Mouse (Mus musculus): ENCODE data around the gene Nr1d1.

Gene Nr1d1

DNA sequence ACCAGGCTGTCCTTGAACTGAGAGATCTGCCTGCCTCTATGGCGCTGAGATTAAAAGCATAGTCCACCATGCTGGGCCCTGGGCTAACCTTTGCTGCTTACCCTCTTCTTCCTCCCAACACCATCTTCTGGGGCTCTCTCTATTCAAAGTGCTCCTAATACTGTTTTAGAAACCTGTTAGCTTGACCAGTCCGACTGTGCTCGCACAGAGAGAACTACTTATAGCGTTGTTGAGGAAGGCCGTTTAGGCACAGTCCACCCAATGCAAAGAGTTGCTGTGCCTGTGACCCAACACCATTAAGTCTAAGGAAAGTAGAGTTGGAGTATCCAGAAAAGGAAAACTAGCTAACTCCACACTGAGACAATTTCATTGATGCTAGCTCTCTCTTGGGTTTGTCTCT is 13.0 kb upstream of the Nr1d1 start:
- in situ Hi-C loops (cut with MboI, MseI), result no loop called here

DNA sequence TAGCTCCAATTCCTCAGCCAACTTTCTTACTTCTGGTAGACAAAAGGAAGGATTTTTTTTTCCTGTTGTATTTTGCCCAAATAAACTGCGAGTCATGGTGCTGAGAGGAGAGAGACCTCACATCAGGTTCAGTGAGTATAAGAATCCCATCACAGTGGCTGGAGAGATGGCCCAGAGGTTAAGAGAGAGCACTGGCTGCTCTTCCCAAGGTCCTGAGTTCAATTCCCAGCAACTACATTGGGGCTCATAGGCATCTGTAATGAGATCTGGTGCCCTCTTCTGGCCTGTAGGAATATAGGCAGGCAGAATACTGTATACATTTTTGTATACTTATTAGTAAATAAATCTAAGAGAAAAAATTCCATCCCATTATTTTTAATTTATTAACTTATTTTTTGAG is 12.6 kb upstream of the Nr1d1 start:
- in situ Hi-C loops (cut with MboI, MseI), result no loop called here

DNA sequence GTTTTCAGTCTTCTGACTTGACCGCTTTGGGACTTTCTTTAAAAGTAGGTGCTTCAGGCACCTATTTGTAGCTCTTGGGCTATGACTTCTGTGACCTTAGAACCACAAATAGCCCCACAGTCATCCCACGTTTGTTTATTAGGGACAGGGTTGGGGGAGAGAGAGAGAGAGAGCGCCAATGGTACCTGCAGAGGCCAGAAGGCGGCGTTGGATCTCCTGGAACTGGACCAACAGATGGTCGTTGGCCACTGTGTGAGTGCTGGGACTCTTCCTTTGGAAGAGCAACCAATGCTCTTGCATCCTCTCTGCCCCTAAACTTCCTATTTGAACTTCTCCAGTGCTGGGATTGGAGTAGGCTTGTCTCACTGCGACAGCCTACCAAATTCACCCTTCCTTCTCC is 12.1 kb upstream of the Nr1d1 start:
- in situ Hi-C loops (cut with MboI, MseI), result no loop called here

DNA sequence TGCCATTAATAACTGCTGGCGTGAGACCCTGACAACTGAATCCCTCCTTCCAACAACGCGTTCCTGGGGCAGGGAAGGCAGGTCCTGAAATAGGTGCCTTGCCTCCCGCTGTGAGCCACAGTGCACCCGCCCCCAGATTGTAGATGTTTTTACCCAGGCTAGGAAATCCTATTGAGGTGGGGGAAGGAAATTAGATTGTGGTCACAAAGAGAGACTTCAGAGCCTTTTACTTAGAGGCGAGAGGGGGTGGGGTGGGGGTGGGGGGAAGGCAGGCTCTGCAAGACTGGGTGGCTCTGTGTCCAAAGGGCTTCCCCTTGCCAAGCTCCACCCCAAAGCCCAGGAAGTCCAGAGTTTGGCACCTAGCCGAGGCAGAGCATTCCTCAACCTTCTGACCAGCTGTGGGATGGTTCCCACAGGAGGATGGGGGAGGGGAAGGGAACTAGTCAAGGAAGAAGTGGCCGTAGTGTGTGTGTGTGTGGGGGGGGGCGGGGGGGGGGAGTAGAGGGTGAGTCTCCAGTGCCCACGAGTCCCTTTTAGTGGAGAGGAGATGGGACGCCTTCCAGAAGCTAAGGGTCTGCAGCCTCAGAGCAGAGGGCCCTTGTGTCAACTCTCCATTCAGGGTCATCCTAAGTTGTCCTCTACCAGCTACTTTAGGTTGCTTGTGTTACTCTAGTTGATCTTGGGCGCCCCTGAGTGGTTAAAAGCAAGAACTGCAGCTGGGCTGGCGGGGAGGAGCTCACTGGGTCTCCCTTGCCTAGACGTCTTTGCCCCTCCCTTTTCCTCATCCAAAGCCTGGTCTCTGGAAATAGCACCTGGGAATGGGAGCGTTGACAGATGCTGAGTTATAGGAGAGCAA is 11.5 kb upstream of the Nr1d1 start:
- in situ Hi-C loops (cut with MboI, MseI), result no loop called here

DNA sequence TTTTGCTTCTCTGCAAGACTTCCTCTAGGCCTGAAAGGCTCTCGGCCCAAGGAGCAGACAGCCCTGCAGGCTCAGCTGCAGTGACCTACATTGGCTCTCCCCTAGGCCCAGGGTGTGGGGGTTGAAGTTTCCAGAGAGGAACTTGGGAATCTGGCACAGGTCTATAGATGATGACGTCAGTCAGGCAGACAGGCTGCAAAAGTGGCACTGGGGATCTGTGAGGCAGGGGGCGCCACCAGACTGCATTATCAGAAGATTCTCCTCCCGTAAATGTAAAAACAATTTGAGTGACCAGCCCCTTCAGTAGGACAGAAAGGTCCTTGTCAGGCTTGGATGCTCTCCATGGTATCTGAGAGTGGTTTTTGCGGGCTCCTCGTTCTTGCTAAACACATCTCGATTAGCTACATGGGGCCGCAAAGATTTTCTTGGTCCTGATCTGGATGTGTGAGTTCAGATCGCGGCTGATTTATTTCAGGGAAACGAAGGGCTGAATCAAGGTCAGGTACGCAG is 10.7 kb upstream of the Nr1d1 start:
- in situ Hi-C loops (cut with MboI, MseI), result no loop called here

DNA sequence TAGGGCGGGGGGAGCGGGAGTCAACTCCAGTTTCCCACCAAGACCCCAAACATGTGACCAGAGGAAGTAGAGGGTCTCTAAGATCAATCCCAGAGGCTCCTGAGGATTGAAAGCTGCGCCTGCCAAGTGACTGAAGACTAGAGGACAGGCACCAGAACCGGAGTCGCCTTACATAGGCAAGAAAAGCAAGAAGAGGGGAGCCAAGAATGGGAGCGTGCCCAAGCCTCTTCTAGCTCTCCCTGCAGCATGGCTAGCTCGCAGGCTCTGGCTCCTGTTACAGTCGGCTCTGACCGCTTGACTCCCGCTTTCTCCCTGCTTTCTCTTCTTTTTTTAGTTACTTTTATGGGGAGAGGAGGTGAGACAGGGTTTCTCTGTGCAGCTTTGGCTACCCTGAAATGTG is 10.1 kb upstream of the Nr1d1 start:
- in situ Hi-C loops (cut with MboI, MseI), result no loop called here

DNA sequence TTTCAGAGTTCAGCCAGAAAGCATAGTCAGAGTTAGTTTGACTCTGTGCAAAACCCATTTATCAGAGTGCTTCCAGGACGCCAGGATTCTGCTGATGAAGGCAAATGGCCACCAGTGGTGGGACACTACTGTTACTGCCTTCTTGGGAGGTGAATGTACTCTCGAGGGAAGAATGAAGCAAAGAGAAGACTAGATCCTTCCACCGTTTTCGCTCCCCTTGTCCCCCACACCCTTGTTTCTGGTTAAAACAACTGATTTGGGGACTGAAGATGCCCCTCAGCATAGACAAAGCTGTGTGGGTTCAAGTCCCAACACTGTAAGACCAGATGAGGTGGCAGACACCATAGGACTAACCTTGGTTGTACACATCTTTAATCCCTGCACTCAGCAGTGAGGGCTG is 9.0 kb upstream of the Nr1d1 start:
- in situ Hi-C loops (cut with MboI, MseI), result loop anchor here (5.0 kb wide), 1 partner anchor 37 kb away; no protein-coding TSS in a partner anchor

DNA sequence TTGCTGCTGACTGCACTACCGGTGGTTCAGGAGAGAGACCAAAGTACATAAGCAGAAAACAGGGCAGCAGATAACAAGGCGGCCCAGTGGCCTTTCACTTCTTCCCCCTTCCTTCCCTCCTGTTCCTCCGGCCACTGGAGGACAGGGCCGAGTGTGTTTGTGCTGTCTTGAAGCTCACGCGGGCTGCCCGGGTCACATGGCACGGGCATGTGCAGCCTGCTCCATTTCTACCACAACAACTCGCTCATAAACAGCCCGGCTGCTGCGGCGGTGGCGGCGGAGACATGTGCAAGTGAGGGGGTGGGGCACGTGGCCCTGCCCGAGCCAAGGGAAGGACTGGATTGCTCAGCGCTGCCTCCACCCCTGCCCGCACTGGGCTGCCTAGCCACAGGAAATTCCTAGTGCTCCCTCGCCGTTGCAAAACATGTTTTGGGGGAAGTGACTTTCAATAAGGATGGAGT is 8.1 kb upstream of the Nr1d1 start:
- in situ Hi-C loops (cut with MboI, MseI), result loop anchor here (5.0 kb wide), 1 partner anchor 36 kb away; no protein-coding TSS in a partner anchor

DNA sequence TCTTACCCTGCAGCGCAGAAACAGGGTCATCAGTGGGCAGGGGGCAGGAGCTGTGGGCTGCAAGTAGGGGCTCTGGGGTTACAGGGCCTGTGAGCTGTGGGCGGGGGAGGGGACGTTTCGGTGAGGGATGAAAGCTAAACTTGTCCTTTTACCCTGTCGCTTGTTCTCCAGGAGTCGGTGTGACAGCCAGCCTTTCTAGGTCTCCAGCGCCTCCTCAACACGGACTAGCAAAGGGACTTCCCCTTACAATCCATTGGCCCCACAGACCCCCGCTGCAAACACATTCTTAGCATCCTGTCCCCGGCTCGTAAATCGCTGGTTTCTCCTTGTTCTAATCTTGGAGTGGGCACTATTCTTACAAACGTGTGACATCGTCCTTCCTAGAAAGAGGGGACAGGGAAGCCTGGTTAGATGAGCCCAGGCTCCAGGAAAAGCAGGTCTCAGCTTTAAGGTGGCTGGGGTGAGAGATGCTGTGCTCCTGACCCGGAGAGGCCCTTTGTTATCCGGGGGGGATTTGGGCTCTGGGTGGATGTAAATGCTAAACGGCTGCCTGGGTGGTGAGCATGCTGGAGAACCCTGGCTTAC is 7.6 kb upstream of the Nr1d1 start:
- in situ Hi-C loops (cut with MboI, MseI), result loop anchor here (5.0 kb wide), 1 partner anchor 35 kb away; no protein-coding TSS in a partner anchor

DNA sequence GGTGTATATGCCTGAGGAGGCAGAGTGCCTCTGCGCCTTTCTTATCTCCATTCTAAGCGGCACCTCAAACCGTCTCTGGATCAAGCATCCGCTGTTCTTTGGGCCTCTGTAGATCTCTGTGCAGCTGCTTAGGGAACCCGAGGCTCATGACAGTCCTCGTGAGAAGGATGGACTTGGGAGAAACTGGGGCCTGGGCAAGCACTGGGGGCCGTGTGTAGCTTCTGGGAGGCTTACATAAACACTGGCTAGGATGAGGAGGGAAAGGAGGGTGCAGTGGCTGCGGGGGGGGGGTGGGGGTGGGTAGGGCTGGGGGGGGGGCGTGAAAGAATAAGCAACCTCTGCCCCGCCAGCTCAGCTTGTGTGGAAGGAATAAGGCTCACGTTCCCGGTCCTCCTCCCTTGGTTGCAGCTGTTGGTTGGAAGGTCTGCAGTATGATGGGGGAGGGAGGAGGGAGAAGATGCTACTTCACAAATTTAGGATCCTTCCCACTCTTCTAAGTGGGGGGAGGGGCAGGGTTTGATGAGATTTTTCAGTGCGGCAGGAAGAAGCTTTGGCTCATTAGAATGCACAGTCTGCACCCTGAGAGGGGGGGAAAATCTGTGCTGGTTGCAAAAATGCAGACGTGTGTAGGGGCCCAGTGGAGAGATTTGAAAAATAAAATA is 6.8 kb upstream of the Nr1d1 start:
- in situ Hi-C loops (cut with MboI, MseI), result loop anchor here (5.0 kb wide), 1 partner anchor 35 kb away; no protein-coding TSS in a partner anchor

DNA sequence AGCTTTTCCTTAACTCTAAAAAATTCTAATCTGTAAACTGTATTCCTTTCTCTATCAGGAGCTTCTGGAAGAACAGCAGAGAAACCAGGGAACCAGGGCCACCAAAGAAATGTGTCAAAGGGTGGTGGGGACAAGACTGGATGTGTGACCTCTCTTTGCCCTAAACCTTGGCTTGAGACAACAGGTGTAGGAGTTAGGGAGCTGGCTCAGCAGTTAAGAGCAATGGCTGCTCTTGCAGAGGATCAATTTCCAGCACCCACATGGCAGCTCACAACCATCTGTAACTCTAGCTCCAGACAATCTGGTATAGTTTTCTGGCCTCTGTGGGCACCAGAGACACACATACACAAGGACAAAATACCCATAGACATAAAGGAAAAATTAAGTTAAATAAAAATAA is 2.8 kb upstream of the Nr1d1 start:
- in situ Hi-C loops (cut with MboI, MseI), result no loop called here

DNA sequence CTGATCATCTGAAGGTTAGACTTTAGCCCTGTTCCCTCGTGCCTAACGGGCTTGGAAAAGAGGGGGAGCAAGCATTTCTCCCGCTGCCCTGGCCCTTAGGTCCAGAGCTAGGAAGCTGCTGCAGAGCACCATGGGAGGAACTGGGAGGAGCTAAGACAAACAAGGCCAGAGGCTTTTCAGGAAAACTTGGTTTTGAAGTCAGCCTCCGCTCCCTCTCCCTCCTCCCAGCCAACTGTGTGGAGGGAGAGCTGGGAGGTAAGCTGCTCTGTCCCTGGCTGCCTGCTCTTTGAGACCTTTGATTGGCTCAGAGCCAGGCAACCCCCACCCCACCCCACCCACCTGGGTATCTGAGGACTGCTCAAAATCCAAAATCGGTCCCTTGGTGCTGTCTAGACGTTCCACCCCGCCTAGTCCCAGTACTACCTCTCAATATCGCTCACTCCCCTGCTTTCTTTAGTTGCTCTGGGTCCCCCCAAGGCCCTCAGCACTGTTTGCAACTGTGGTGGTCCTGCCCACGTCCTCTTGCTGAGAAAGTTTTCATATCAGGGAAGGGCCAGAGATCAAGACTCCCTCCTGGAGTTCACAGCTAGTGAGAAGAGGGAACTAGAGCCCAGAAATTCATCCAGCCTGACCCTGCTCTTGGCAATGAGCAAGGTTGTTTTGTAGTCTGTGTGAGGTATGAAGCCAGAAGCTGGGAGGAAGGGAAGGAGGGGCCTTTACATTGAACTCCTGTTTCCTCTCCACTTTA is 1.9 kb upstream of the Nr1d1 start:
- in situ Hi-C loops (cut with MboI, MseI), result no loop called here

DNA sequence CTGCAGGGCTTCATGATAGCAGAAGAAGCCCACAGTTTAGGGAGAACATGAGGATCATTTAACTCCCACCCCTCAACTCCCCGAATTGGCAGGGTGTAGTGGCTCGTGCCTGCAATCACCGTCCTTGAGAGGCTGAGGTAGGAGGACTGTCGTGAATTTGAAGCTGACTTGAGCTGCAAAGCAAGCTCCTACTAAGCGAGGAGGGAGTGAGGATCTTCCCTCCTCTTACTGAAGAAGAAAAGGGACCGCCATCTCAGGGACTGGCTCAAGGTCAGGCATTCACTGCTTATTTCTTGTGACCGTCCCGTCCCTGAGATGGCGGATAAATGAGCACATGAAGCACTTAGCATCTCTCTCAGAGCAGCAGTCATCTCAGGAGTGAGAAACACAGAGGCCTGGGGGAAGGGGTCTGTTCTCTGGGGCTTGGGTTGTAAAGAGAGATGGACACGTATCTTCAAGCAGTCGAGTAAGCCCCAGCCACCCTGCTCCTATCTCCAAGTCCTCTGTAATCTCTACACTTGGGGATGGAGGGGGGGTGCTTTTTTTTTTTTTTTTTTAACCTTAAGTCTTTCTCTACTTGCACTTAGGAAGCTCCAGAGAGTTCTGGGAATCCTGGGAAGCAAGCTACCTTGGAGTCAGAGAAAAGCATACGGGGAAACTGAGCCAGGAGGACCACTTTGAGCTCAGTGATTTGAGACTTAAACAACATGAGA is 1.1 kb upstream of the Nr1d1 start:
- in situ Hi-C loops (cut with MboI, MseI), result no loop called here

DNA sequence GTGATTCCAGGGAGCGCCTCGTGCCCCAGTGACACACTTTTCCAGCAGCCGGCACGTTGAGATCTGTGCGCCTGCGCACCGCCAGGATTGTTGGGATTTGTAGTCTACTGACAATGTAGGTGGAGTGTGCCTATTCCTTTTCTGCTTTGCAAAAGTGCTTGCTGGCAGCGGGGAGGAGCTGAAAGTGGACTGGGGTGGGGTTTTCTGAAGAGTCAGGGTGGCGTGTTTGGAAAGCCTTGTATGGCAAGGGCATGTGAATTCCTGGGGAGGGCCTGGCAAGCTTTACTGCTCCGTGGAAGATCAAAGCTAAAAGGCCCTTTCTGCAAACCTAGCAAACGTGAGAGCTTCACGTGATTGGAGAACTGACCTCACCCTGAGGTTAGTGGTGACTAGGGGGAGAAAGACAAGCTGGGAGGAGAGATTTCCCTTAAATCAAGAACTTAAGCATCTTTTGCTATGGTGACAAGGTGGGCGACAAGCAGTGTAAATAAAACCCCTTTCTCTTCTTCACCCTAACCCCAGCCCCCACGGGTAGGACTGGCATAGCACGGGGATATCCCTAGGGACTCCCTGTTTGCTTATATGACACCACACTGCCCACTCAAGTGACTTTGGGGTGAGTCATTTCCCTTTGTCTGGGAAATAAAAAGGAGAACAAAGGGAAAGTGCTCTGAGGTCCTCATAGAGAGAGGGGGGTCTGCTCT is 367 bp upstream of the Nr1d1 start:
- in situ Hi-C loops (cut with MboI, MseI), result no loop called here

DNA sequence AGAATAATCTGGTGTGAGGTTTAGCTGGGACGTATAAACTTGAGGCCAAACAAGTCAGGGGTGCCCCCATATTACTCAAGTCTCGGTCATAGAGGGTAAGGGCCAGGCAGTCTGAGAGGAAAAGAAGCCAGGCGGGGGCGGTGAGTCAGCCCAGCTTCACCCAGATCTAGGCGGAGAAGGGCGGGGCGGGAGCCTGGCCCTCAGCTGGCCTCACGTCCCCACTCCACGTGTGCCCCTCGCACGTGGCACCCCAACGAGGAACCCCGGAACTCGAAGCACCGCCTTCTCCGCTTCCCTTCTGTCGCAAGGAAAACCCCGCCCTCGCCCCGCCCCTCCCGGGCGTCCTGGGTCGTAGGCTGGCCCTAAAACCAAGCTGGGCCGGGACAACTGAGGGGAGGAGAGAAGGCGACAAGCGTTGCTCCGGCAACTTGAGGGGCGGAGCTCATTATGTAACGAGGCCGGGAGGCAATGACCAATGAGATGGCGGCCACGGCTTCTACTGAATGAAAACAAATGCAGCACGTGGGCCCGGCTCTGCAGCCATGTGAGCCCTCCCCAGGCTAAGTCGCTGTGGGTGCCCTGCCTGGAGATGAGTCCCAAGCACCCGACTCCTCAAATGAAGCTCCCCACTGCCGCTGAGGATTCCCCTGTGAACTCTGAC is 1.4 kb downstream of the Nr1d1 start:
- in situ Hi-C loops (cut with MboI, MseI), result no loop called here

DNA sequence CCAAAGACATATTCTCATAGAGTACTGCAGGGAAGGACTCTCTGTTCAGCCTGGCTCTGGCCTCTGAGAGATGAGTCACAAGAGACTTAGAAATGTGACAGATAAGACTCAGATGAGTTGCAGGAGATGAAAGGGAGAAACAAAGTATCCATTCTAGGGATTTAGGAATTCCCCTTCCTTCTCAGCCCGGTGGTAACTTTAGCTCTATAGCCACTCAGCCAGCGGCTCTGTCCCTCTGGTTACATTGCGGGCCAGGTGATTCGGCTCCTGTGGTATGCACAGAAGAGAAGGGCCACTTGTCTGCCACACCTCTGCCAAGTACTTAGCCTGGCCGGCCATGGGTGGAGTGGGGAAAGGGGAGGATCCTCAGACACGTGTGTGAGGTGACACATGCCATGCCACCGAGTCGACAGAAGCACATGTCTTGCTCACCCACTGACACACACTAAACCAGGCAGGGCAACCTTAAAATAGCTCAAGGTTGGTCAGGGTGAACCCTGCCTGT is 2.4 kb downstream of the Nr1d1 start:
- in situ Hi-C loops (cut with MboI, MseI), result no loop called here

DNA sequence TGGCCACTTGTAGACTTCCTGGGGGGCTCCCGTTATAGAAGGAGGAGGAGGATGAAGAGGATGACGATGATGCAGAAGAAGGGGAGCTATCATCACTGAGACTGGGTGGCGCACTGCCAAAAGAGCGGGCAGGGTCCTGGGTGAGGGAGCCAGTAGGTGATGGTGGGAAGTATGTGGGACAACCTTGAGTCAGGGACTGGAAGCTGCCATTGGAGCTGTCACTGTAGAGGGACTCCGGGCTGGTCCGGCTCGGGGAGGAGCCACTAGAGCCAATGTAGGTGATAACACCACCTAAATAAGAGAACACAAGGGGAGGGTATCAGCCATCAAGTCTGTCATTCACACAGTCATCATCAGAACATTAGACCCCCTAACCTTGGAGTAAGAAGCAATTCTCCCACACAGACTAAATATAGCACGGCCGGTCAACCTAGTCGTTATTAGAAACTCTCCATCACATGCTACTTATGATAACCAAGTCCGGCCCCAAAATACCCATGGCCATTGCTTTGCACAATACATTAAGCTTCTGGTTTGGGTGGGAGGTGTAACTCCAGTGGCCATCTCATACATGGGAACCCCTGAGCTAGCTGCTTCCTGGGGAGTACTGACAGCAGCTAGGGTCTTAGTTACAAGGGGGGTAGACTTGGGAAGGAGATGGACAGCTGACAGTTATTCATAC is 3.1 kb downstream of the Nr1d1 start:
- in situ Hi-C loops (cut with MboI, MseI), result no loop called here

DNA sequence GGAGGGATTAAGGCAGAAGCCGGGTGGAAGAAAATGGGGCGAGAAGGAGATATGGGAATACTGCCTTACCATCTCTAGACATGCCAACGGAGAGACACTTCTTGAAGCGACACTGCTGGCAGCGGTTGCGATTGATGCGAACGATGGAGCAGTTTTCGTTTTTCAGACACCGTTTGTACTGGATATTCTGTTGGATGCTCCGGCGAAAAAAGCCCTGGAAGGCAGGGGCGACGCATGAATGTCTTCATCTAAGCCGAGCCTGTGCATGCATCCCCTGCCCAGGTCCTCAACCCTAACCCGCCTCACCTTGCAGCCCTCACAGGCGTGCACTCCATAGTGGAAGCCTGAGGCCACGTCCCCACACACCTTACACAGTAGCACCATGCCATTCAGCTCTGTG is 4.0 kb downstream of the Nr1d1 start:
- in situ Hi-C loops (cut with MboI, MseI), result no loop called here
